Mouse (Mus musculus): ENCODE data around the gene Morc2a. TPM values are rescaled to one million over a fixed set of nuclear protein-coding genes. Genes with fewer than 3 reads are reported as not detected.

Morc2a gene
- polyA plus RNA-seq, 1 experiment from 2014 or later: 6.9 TPM

GRCm38 (mm10) chr11:3738778-3739177 lies 89.8 kb downstream of the Morc2a start:
- no peaks in the 10 kb centered on the region for H3K27me3 ChIP-seq
- no peak overlapping the region for H3K4me2 ChIP-seq
- H3K36me3 ChIP-seq: no peaks in the 10 kb centered on the region
- no peak overlapping the region for H3K4me3 ChIP-seq (replicated peaks)
- WGBS (ENCODE audit: insufficient replicate concordance): 25% methylated on average over 2 of the region's 2 CpGs
- H3K27ac ChIP-seq: no peak overlapping the region
- H3K9ac ChIP-seq: no peak overlapping the region
- ATAC-seq (ENCODE audit: low read depth) (no peak), DNase-seq (no peak)
- no peaks in the 10 kb centered on the region for H3K9me3 ChIP-seq (replicated peaks)
- no peaks in the 10 kb centered on the region for H3K4me1 ChIP-seq (replicated peaks)

Other genes starting within 250 kb of the Morc2a start
- 8.7 TPM in 2 replicates for gene Limk2, start 240.0 kb upstream of the Morc2a start, polyA plus RNA-seq (2015; fragmentation: Nextera tagmentation; extraction: Ambion mirVana)
- gene Rnf185, start 196.8 kb upstream of the Morc2a start, polyA plus RNA-seq (2015; fragmentation: Nextera tagmentation; extraction: Ambion mirVana): 7.3 and 9.1 TPM in 2 replicates
- 0.05 TPM in 2 replicates for gene Pla2g3, start 160.9 kb upstream of the Morc2a start, polyA plus RNA-seq (2015; fragmentation: Nextera tagmentation; extraction: Ambion mirVana)
- gene Inpp5j, start 144.4 kb upstream of the Morc2a start, polyA plus RNA-seq (2015; fragmentation: Nextera tagmentation; extraction: Ambion mirVana): 0.15 and 0.18 TPM in 2 replicates
- 12.2 and 12.5 TPM in 2 replicates for gene Selenom, start 134.5 kb upstream of the Morc2a start, polyA plus RNA-seq (2015; fragmentation: Nextera tagmentation; extraction: Ambion mirVana)
- 10.5 and 12.0 TPM in 2 replicates for gene Smtn, start 108.6 kb upstream of the Morc2a start, polyA plus RNA-seq (2015; fragmentation: Nextera tagmentation; extraction: Ambion mirVana)
- gene Osbp2, start 214.7 kb downstream of the Morc2a start, polyA plus RNA-seq (2015; fragmentation: Nextera tagmentation; extraction: Ambion mirVana): 0.18 and 0.27 TPM in 2 replicates
- 0.03 TPM in 1 of 2 replicates, not detected in the other for gene 4921536K21Rik, start 245.9 kb downstream of the Morc2a start, polyA plus RNA-seq (2015; fragmentation: Nextera tagmentation; extraction: Ambion mirVana)
- gene Dusp18, start 246.0 kb downstream of the Morc2a start, polyA plus RNA-seq (2015; fragmentation: Nextera tagmentation; extraction: Ambion mirVana): 0.43 and 0.48 TPM in 2 replicates

Data from liver, embryonic 13.5 days (tissue).